Mouse (Mus musculus) layer of hippocampus, adult 8-10 months (tissue): Measurements from ENCODE around the gene Sgta. TPM values are rescaled to one million over a fixed set of nuclear protein-coding genes. Genes with fewer than 3 reads are reported as not detected.
"Not testable (repeated sequence)": the region's sequence is repeated elsewhere in the genome, so short reads cannot be mapped to it uniquely, and the experiment has no call there.

Experiments used
- DNase-seq, 2 experiments: peaks; one replicate each; pipeline ENCODE4 v3.0.0; 2022; ENCODE audit warnings: low spot score in 2 of 2
- total RNA-seq, 4 experiments: library from RNA; stranded (reverse); gene quantifications; 2 replicates each; pipeline ENCODE4 v1.2.4; 2022

Sgta gene
- total RNA-seq: 100 to 1,000 TPM; 165 to 175 (median 172) TPM

- DNase-seq: peak; percentile 100
These were observed at the start of gene Sgta for GRCm38 (mm10) chr10:81059603-81060543. Sgta (minus strand) TSS chr10:81060181.

- DNase-seq: peak; percentile 74 to 77
These were observed 46.2 kb upstream of the Sgta start for GRCm38 (mm10) chr10:81106113-81106721.

GRCm38 (mm10) chr10:81105565-81106112 lies 45.7 kb upstream of the Sgta start, which contains the start of gene Map2k2:
Map2k2 (plus strand) TSS chr10:81105915.
- peak; percentile 93 to 95 for DNase-seq

GRCm38 (mm10) chr10:81094931-81095678 lies 35.1 kb upstream of the Sgta start:
- DNase-seq: no peak

- no peak for DNase-seq
These were observed 32.7 kb upstream of the Sgta start for GRCm38 (mm10) chr10:81092465-81093250.

- DNase-seq: no peak
These were observed 30.6 kb upstream of the Sgta start for GRCm38 (mm10) chr10:81090621-81091020.

GRCm38 (mm10) chr10:81089216-81089615 lies 29.2 kb upstream of the Sgta start:
- no peak for DNase-seq

- no peak for DNase-seq
These were observed 27.0 kb upstream of the Sgta start for GRCm38 (mm10) chr10:81087021-81087420.

GRCm38 (mm10) chr10:81082168-81082960 lies 22.4 kb upstream of the Sgta start:
- peak; percentile 54 to 80 for DNase-seq

GRCm38 (mm10) chr10:81080008-81080655 lies 20.2 kb upstream of the Sgta start:
- no peak for DNase-seq

GRCm38 (mm10) chr10:81077916-81078315 lies 17.9 kb upstream of the Sgta start:
- no peak for DNase-seq

- DNase-seq: no peak
These were observed 16.4 kb upstream of the Sgta start for GRCm38 (mm10) chr10:81076356-81076755.

- DNase-seq: no peak
These were observed 15.8 kb upstream of the Sgta start for GRCm38 (mm10) chr10:81075734-81076133.

- DNase-seq: no peak
These were observed 13.5 kb upstream of the Sgta start for GRCm38 (mm10) chr10:81073464-81073863.

GRCm38 (mm10) chr10:81072290-81072689 lies 12.3 kb upstream of the Sgta start:
- DNase-seq: no peak

- DNase-seq: peak; percentile 98
These were observed 9.9 kb upstream of the Sgta start, which contains the start of gene Thop1 for GRCm38 (mm10) chr10:81069836-81070235. Thop1 (plus strand) TSS chr10:81070035.

GRCm38 (mm10) chr10:81068706-81069105 lies 8.7 kb upstream of the Sgta start:
- DNase-seq: no peak

- not testable (repeated sequence) for DNase-seq
These were observed 4.5 kb upstream of the Sgta start for GRCm38 (mm10) chr10:81064519-81064918.

- no peak for DNase-seq
These were observed 2.7 kb upstream of the Sgta start for GRCm38 (mm10) chr10:81062710-81063109.
